Mouse (Mus musculus) cortical plate, adult 2 months (tissue): ENCODE data around the gene Zfp644.

Source experiments
- CTCF ChIP-seq: fragments of 200-500 bp; IDR thresholded peaks from 2 replicates; pipeline ENCODE4 v1.5.1; 2011; ENCODE audit warnings: mild to moderate bottlenecking, control low read depth, low read length; ENCODE audit not compliant: insufficient read depth; ENCODE audit errors: extremely low read depth
- POLR2A ChIP-seq: fragments of 200-500 bp; IDR thresholded peaks from 2 replicates; pipeline ENCODE4 v1.6.1; 2011; ENCODE audit warnings: mild to moderate bottlenecking, low read length, control low read depth; ENCODE audit not compliant: insufficient read depth; ENCODE audit errors: extremely low read depth

GRCm38 (mm10) chr5:106652220-106652753, 44.8 kb downstream of the Zfp644 start:
- TF ChIP-seq CTCF (no peak), POLR2A (no peak)
